Comparison of ENCODE assay signal across 10 mouse cellular contexts in the genomic region with DNA sequence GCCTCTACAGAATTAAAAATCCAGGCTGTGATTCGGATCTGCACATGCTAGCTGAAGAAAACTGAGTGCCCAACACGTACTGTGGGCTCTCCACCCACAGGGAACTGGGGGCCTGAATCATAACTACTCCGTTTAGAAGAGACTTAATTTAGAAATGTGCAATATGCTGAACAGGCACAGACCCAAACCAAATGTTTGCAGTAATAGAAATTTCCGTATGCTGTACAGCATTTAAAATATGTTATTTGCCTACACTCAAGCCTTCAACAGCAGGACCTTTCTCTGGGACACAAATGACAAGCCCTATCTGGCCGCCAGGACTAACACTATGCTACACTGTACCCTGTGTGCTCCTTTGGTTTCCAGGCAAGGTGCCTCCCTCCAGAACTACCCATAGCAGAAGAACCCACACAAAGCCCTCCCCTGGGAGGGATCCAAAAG.
DNase-seq lines count a peak whose midpoint lies in the region.
"Had no signal": no experiment of that assay in that cellular context is flagged by ENCODE, and none has a peak within 500 bp of the region (broad histone marks: within the 10 kb centered on the region; RNA-seq: fewer than 3 reads in every experiment).

No protein-coding gene starts in this region.

- DNase-seq in brain, embryonic 18.5 days (ENCODE audit: low read depth, low spot score): peak; percentile 4
- peak; percentile 12 to 30 for DNase-seq in frontal cortex, postnatal 10 days (ENCODE audit: low spot score in 2 of 2)
- peak; percentile 3 to 18 for DNase-seq in layer of hippocampus, postnatal 25 days (ENCODE audit: extremely low spot score in 1 of 2, low spot score in 1 of 2)
- DNase-seq in right cerebral cortex, adult 2 months (ENCODE audit: low spot score in 2 of 2): peak; percentile 52 to 59
- DNase-seq in kidney, postnatal 4 days: no peak
- DNase-seq in kidney, adult 9 months: no peak
- no peak for DNase-seq in ovary, adult 18-20 months (ENCODE audit: low spot score)
- DNase-seq: adrenal gland, adult 8-10 months; cerebellum, adult 8-10 months; kidney, adult 11 months had no signal

Comparison
In these comparisons a context has a peak if more than half of its experiments do, and no peak if none do; other contexts are left out.
1. DNase-seq: peak in brain, embryonic 18.5 days (single experiment), frontal cortex, postnatal 10 days (2 of 2), layer of hippocampus, postnatal 25 days (2 of 2) and right cerebral cortex, adult 2 months (2 of 2); none in kidney, postnatal 4 days (0 of 2), kidney, adult 9 months (single experiment) and ovary, adult 18-20 months (single experiment).